Mouse (Mus musculus): Measurements from ENCODE around the gene a. TPM values are rescaled to one million over a fixed set of nuclear protein-coding genes. Genes with fewer than 3 reads are reported as not detected.

The a gene
- polyA plus RNA-seq, 1 experiment = not detected

- Histone ChIP-seq H3K9me3 (replicated peaks; ENCODE audit: control insufficient read depth, insufficient read depth, low read length, poor library complexity, severe bottlenecking) (no peaks in the 10 kb centered on the region), H3K4me1 (ENCODE audit: control insufficient read depth, insufficient read depth, low read length) (peaks cover 2% of the 10 kb centered on the region), H3K9ac (ENCODE audit: low read depth, poor library complexity, severe bottlenecking) (peak within 1 kb of the TSS; percentile 73), H3K27ac (ENCODE audit: insufficient read depth, low read length) (peak within 1 kb of the TSS; percentile 18; the same call in 1 of the 2 replicates), H3K4me3 (ENCODE audit: low read depth, low read length) (peak within 1 kb of the TSS; percentile 93), H3K36me3 (ENCODE audit: control insufficient read depth, insufficient read depth, low read length, poor library complexity, severe bottlenecking) (peaks cover 2% of the 10 kb centered on the region; the same call in 1 of the 2 replicates), H3K27me3 (ENCODE audit: control insufficient read depth, insufficient read depth, low read length, poor library complexity, severe bottlenecking) (no peaks in the 10 kb centered on the region)
- no peak for TF ChIP-seq CTCF (IDR thresholded peaks at IDR 0.05; ENCODE audit: low read depth, low read length)
- no peak for TF ChIP-seq EP300 (IDR thresholded peaks at IDR 0.05; ENCODE audit: insufficient read depth, low read depth, low read length)
- peak; percentile 79 for TF ChIP-seq POLR2A (IDR thresholded peaks at IDR 0.05; ENCODE audit: insufficient read depth, low read length)
Measured at GRCm38 (mm10) chr2:155073978-155074765, 283.0 kb downstream of the a start, which contains the start of gene Ahcy. Gene Ahcy, minus strand, starts transcription at chr2:155074497.

- no peaks in the 10 kb centered on the region for H3K27me3 ChIP-seq (ENCODE audit: control insufficient read depth, insufficient read depth, low read length, poor library complexity, severe bottlenecking)
- no peak for TF ChIP-seq EP300 (IDR thresholded peaks at IDR 0.05; ENCODE audit: insufficient read depth, low read depth, low read length)
- TF ChIP-seq CTCF (IDR thresholded peaks at IDR 0.05; ENCODE audit: low read depth, low read length) = no peak
- TF ChIP-seq POLR2A (IDR thresholded peaks at IDR 0.05; ENCODE audit: insufficient read depth, low read length) = no peak
- H3K4me3 ChIP-seq (ENCODE audit: low read depth, low read length) = peak overlapping the region; percentile 93
Measured at GRCm38 (mm10) chr2:155074766-155075330, 283.6 kb downstream of the a start.

GRCm38 (mm10) chr2:155075649-155076048, 284.4 kb downstream of the a start:
- TF ChIP-seq CTCF (IDR thresholded peaks at IDR 0.05; ENCODE audit: low read depth, low read length) = no peak
- no peak for TF ChIP-seq POLR2A (IDR thresholded peaks at IDR 0.05; ENCODE audit: insufficient read depth, low read length)
- TF ChIP-seq EP300 (IDR thresholded peaks at IDR 0.05; ENCODE audit: insufficient read depth, low read depth, low read length) = no peak
- peaks cover 2% of the 10 kb centered on the region for H3K4me1 ChIP-seq (ENCODE audit: control insufficient read depth, insufficient read depth, low read length)
- H3K27ac ChIP-seq (ENCODE audit: insufficient read depth, low read length) = no peak overlapping the region
- no peak overlapping the region for H3K9ac ChIP-seq (ENCODE audit: low read depth, poor library complexity, severe bottlenecking)
- H3K9me3 ChIP-seq (replicated peaks; ENCODE audit: control insufficient read depth, insufficient read depth, low read length, poor library complexity, severe bottlenecking) = no peaks in the 10 kb centered on the region
- H3K27me3 ChIP-seq (ENCODE audit: control insufficient read depth, insufficient read depth, low read length, poor library complexity, severe bottlenecking) = no peaks in the 10 kb centered on the region
- peaks cover 2% of the 10 kb centered on the region; the same call in 1 of the 2 replicates for H3K36me3 ChIP-seq (ENCODE audit: control insufficient read depth, insufficient read depth, low read length, poor library complexity, severe bottlenecking)
- no peak overlapping the region for H3K4me3 ChIP-seq (ENCODE audit: low read depth, low read length)

More at GRCm38 (mm10) chr2:155074766-155075330, 283.6 kb downstream of the a start:
- peak overlapping the region; percentile 18; the same call in 1 of the 2 replicates for H3K27ac ChIP-seq (ENCODE audit: insufficient read depth, low read length)
- peaks cover 2% of the 10 kb centered on the region for H3K4me1 ChIP-seq (ENCODE audit: control insufficient read depth, insufficient read depth, low read length)
- H3K9me3 ChIP-seq (replicated peaks; ENCODE audit: control insufficient read depth, insufficient read depth, low read length, poor library complexity, severe bottlenecking) = no peaks in the 10 kb centered on the region
- peaks cover 2% of the 10 kb centered on the region; the same call in 1 of the 2 replicates for H3K36me3 ChIP-seq (ENCODE audit: control insufficient read depth, insufficient read depth, low read length, poor library complexity, severe bottlenecking)
- peak overlapping the region; percentile 73 for H3K9ac ChIP-seq (ENCODE audit: low read depth, poor library complexity, severe bottlenecking)

- no peak overlapping the region for H3K9ac ChIP-seq (ENCODE audit: low read depth, poor library complexity, severe bottlenecking)
- no peaks in the 10 kb centered on the region for H3K36me3 ChIP-seq (ENCODE audit: control insufficient read depth, insufficient read depth, low read length, poor library complexity, severe bottlenecking)
- H3K9me3 ChIP-seq (replicated peaks; ENCODE audit: control insufficient read depth, insufficient read depth, low read length, poor library complexity, severe bottlenecking) = no peaks in the 10 kb centered on the region
- H3K27ac ChIP-seq (ENCODE audit: insufficient read depth, low read length) = no peak overlapping the region
- H3K4me1 ChIP-seq (ENCODE audit: control insufficient read depth, insufficient read depth, low read length) = peaks cover 2% of the 10 kb centered on the region
- no peak overlapping the region for H3K4me3 ChIP-seq (ENCODE audit: low read depth, low read length)
- TF ChIP-seq POLR2A (IDR thresholded peaks at IDR 0.05; ENCODE audit: insufficient read depth, low read length) (no peak), CTCF (IDR thresholded peaks at IDR 0.05; ENCODE audit: low read depth, low read length) (no peak), EP300 (IDR thresholded peaks at IDR 0.05; ENCODE audit: insufficient read depth, low read depth, low read length) (no peak)
- no peaks in the 10 kb centered on the region for H3K27me3 ChIP-seq (ENCODE audit: control insufficient read depth, insufficient read depth, low read length, poor library complexity, severe bottlenecking)
Measured at GRCm38 (mm10) chr2:155079500-155080178, 288.4 kb downstream of the a start.

GRCm38 (mm10) chr2:155080179-155080530, 289.0 kb downstream of the a start:
- H3K27me3 ChIP-seq (ENCODE audit: control insufficient read depth, insufficient read depth, low read length, poor library complexity, severe bottlenecking) = no peaks in the 10 kb centered on the region
- H3K9ac ChIP-seq (ENCODE audit: low read depth, poor library complexity, severe bottlenecking) = no peak overlapping the region
- H3K9me3 ChIP-seq (replicated peaks; ENCODE audit: control insufficient read depth, insufficient read depth, low read length, poor library complexity, severe bottlenecking) = no peaks in the 10 kb centered on the region
- no peak overlapping the region for H3K4me3 ChIP-seq (ENCODE audit: low read depth, low read length)
- H3K4me1 ChIP-seq (ENCODE audit: control insufficient read depth, insufficient read depth, low read length) = peaks cover 2% of the 10 kb centered on the region
- TF ChIP-seq CTCF (IDR thresholded peaks at IDR 0.05; ENCODE audit: low read depth, low read length) (no peak), POLR2A (IDR thresholded peaks at IDR 0.05; ENCODE audit: insufficient read depth, low read length) (no peak), EP300 (IDR thresholded peaks at IDR 0.05; ENCODE audit: insufficient read depth, low read depth, low read length) (no peak)
- H3K36me3 ChIP-seq (ENCODE audit: control insufficient read depth, insufficient read depth, low read length, poor library complexity, severe bottlenecking) = no peaks in the 10 kb centered on the region
- H3K27ac ChIP-seq (ENCODE audit: insufficient read depth, low read length) = no peak overlapping the region

Measured in ES-Bruce4 (cell line).